Mouse (Mus musculus) right cerebral cortex, postnatal 36 days (tissue): ENCODE results near the gene Gpbar1.
A peak's percentile ranks its signal among the peaks of the same experiment; 100 is the strongest.

Experiments used
- DNase-seq, 2 experiments: peaks; one replicate each; pipeline ENCODE4 v3.0.0; 2022; ENCODE audit warnings: low spot score in 2 of 2, mixed read lengths in 1 of 2

Gene Gpbar1

DNA sequence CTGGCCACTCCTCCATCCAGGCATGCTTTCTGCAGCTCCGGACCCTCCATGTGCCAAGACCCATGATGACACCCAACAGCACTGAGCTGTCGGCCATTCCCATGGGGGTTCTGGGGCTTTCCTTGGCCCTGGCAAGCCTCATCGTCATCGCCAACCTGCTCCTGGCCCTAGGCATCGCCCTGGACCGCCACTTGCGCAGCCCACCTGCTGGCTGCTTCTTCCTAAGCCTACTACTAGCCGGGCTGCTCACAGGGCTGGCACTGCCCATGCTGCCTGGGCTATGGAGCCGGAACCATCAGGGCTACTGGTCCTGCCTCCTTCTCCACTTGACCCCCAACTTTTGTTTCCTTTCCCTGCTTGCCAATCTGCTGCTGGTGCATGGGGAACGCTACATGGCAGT is at the start of gene Gpbar1:
TSS of gene Gpbar1 (plus strand) at position 13 of the 400 bp plus-strand sequence.
- DNase-seq: no peak

DNA sequence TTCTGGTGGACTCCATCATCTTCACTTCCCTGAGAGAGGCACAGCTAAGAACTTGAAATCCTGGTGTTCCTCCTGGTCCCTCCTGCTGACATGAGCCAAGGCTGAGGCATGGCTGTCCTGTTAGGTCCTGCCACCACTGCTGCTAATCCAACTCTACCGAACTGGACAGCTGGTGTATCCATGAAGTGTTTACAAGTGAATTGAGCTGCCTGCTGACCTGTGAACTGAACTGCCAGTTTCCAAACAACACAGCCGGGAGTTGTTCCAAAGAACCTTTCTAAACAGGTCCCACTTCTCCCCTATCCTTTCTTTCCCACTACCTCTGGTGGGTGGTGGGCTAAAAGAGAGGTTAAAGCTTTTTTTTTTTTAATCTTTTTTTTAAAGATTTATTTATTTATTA is 48.4 kb upstream of the Gpbar1 start:
- no peak for DNase-seq

DNA sequence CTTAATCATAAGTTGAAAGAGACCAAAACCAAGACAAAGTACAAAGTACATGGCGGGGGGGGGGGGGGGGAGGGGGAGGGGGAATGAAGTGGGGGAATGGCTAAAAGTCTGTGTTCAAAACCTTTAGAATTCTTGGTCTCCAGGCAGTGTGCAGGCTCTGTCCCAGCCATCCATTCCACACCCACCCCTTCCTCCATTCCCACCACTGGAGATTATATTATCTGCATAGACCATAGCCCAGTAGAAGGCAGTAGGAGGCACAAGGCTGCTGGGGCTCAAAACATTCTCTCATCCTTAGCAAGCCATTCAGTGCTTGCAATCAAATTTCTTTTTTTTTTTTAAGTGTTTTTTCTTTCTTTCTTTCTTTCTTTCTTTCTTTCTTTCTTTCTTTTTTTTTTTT is 47.4 kb upstream of the Gpbar1 start:
- DNase-seq: no peak

DNA sequence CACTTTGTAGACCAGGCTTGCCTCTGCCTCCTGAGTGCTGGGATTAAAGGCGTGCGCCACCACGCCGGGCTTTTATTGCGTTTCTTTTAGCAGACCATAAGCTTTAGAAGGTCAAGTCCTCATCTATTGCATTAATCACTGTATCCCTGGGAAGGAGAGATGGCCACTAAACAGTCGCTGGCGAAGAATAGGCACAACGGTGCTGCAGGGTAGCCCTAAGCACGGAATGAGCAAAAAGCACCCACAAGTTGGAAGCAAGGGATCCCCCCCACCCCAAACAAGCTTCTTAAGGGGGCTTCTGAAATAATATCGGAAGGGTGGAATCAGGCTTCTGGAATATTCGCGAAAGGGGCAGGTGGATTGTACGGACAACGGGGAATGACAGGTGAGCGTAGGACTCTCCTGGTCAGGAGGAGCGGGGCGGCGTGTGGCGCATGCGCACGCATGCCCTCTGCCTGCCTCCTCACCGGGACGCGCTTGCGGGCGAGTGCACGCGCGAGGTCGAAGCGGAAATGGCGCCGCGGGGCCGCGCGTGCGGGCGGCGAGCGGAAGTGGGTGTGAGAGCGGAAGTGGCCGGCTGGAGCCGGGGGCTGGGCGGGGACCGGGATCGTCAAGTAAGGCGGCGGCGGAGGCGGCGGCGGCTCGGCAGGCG is 42.3 kb upstream of the Gpbar1 start, which contains the start of gene Arpc2:
TSS of gene Arpc2 (plus strand) at position 147 of the 652 bp plus-strand sequence.
- DNase-seq: peak; percentile 93 to 95

DNA sequence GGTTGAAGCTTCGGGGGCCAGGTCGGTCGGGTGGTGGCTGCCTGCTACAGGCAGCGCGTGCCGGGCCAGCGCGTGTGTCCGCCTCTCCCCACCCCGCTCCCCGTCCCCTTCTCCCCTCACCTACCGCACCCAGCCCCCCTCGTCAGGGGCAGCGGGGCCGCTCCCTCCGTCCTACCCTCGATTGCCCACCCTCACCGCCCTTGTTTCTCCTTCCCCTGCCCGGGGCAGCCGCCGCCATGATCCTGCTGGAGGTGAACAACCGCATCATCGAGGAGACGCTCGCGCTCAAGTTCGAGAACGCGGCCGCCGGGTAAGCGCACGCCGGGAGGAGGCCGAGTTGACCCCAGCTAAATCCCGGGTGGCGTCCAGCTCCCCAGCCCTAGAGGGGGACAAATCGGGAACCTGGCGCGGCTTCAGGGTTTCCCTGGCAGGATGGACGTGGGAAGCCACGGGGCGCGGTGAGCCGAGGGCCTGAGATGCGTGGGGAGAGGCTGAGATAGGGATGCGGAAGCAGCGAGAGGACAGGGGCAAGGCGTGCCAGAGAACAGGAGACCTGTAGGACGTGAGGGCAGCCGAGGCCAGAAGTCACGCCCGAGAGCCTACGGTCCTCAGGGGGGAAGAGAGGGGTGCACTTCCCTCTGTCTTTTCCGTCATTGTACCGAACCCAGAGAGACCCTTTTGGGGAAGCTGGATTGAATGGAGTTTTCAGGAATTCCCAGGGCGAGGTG is 41.6 kb upstream of the Gpbar1 start:
- DNase-seq: peak in 1 of 2 experiments; percentile 8

DNA sequence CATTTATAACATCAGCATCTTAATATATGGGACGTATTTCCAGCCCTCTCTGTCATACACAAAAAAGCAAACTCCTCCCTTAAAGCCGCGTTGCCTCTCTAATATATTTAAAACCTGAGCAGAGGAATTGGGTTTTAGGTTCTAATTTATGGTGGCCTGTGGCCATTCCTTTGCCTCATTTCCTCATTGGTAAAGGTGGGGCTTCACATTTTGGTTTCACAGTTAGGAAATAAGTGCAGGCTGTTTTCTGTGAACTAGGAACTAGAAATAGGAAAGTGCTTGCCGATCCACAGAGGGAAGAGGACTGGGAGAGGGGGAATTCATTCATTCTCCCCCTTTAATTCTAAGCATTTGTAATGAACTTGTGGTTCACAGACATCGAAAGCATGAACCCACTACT is 40.7 kb upstream of the Gpbar1 start:
- DNase-seq: no peak

DNA sequence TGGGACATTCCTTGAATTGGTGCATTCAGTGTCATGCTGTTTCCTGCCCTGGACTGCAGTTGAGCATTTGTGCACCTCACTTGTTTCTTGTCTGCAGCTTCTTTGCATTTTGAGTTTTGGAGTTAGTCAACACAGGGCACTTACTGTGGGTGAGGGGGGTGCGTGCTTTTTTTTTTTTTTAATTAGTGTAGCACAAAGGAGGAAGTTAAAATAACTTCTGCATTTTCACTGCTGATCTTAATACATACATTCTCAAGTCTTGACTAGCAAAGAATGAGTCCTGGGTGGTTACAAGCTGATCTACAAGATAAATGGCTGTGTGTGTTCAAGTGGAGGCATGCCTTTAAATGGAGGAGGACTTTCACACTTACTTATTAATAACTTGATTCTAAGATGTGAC is 40.2 kb upstream of the Gpbar1 start:
- DNase-seq: no peak

DNA sequence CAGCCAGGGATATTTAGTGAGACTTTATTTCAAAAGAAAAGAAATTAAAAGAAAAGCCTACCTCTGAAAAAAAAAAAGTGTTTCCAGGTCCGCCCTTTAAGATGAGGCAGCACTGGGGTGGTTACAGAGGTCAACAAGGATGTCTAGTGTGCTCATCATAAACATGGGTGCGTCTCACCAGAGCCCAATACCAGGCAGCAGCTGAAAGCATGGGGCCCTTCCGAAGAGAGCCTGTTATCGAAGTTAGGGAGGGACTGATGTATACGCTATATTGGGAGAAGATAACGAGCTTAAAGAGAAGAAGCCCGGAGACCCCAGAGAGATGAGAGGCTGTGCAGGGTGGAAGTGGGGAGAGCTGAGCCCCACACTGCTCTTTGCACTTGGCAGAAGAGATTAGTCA is 39.2 kb upstream of the Gpbar1 start:
- no peak for DNase-seq

DNA sequence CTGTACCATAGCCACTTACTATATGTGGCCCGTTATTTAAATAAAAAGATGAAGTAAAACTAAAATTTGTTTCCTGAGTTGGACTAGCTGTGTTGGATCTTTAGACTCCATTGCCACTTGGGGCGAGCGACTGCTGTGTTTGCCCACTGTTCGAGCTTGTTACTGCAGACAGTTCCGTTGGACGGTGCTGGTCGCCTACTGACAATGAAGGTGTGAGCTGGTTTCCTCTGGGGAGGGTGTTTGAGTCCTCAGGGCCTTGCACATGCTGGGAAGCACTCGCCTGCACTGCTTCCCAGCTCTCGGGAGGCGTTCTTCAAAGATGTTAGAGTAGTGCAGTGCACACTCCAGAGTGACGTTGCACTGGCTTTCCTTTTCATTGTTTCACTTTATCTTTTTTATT is 38.7 kb upstream of the Gpbar1 start:
- DNase-seq: peak; percentile 50 to 66

DNA sequence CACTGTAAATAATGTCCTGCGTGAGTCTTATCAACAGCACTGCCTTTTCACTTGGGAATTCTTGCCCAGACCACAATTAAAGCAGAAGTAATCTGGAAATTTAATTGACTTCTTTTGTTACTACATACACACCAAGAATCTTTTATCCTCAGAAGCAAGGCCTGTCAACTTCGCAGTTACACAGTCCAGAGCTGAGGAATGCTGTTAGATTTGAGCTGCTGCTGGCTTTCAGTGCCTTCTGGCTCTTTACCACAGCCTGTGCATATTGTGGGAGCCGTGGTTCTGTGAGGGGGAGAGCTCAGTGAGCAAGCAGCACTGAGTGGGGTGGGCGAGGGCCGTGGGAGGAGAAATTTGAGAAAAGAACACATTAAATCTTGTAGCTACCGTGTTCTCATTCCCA is 38.0 kb upstream of the Gpbar1 start:
- DNase-seq: peak; percentile 86 to 92

DNA sequence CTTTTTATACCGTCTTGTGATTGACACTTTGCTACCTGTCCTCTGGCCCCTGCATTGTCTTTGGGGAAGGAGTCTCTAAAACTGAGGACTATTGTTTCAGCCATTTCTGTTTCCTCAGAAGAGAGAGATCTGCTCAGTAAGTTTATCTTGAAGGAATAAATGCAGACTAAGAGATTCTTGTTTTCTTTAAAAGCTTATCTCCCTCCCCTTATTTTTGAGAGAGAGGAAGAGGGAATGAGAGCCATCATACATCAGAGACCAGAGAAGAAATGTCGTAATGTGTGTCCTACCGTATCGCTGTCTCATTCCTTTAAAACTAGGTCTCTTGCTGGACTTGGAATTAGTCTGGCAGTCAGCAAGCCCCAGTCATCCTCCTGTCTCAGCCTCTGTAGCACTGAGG is 37.5 kb upstream of the Gpbar1 start:
- DNase-seq: no peak

DNA sequence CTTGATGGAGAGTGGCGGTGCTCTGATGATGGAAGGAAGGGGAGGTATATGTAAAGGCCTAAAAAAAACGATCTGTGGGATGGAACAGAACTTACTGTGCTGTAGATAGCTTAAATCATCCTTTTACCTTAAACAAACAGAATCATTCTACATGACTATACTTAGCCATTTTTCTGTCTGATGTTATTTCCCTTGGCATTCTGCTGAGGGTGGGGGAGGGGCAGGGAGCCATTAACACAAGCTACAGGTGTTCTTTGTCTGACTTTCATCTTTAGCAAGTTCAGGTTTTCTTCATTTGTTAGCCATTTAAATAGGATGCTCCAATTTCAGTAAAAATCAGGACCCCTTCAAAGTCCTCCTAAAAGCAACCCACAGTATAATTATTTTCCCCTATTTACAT is 32.8 kb upstream of the Gpbar1 start:
- no peak for DNase-seq

DNA sequence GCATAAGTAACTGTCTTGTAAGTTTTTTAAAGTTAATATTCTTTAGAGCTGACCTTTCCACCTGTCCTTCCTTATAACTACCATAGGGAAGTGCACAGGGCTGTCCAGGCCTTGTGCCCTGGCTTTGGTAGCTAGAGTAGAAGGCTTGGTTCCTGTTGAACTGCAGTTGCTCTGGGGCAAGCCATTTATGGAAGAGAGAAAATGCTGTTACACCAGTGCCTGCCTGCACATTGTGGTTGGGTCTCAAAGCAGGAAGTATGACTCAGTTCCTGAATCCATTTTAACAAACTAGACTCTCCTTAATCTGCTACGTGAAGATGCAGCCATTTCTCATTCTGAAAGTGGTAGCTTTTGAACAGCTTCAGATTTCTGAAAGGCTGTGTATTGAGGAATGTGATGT is 29.6 kb upstream of the Gpbar1 start:
- no peak for DNase-seq

DNA sequence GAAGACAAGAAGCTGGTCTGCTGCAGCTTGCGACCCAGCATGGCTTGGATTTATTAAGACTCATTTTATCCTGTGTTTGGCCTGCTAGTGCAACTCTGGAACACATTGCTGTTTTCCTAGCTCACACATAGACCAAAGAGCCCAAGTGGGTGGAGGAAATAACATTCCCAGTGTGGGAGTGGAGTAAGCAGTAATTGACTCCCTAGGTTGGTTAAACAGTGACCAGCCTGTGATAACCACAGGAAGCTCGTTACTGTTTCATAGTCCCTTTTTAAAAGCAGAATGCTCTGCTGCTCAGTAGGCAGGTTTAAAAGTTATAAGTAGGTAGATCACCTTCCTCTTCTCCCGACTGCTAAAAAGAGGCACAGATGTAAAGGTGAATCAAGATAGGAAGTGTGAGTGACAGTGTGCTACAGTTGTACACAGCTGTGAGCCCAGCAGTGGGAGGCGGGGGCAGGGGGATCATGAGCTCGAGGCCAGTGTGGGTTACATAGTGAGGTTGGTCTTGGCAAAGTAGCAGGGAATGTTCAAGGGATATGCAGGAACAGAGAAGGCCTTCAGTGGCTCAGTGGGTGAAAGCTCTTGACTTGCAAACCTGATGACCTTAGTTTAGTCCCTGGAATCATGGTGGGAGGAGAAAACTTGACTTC is 28.9 kb upstream of the Gpbar1 start:
- no peak for DNase-seq

DNA sequence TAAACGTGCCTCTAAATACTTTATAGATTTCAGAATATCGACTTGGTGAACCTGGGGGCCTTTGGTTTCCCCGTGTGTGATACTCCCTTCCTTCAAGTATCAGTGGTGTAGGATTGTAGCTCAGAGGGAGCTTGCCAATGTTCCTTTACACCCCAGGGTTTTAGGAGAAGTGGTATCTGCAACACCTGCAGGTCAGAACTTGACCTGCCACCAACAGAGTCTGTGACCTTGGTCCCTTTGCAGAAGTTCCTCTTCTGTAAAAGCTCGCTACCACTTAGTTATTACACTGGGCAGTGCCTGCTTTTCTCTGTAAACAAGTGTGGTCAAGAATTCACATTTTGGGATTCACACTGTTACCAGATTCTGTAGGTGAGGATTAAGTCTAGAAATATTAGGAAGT is 28.3 kb upstream of the Gpbar1 start:
- no peak for DNase-seq

DNA sequence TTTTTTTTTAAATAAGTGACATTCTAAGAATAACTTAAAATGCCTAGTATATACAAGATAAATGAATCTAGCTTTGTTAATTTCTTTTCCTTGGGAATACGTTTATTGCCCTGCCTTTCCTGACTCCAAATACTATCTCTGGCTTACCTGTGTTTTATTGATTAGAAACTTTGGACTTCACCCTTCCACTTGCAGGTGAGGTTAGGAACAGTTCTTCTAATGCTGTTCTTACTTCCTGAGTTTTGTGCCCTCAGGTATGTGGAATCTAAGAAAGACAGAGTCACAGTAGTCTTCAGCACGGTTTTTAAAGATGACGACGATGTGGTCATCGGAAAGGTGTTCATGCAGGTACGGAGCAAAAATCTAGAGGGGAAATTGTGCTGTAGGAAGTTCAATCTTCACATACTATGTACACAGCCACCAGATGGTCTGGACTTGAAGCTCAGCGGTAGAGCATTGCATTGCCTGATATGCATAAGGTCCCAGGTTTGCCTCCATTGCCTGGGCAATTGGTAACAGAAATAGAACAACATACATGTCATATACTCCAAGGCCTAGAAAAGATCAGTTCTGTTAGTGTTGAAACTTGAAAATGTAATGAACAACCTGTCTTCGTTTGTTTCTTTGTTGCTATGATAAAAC is 22.5 kb upstream of the Gpbar1 start:
- no peak for DNase-seq

DNA sequence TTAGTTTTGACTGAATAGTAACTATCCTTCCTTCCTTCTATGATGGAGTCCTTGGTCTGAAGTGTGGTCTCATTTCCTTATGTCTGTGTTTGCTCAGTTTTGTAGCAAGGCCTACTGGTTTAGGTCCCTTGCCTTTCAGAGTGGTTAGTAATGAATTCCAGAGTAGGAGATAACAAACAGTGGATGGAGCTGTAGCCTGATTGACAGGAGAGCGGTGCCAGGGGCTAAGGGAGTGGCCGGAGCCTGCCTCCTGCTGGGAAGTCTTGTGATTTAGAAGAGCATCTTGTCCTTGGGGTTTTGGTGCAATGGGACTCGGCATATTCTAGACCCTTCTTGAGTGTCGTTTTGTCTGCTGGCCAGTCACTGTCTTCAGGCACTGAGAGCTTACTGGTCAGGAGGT is 21.6 kb upstream of the Gpbar1 start:
- no peak for DNase-seq

DNA sequence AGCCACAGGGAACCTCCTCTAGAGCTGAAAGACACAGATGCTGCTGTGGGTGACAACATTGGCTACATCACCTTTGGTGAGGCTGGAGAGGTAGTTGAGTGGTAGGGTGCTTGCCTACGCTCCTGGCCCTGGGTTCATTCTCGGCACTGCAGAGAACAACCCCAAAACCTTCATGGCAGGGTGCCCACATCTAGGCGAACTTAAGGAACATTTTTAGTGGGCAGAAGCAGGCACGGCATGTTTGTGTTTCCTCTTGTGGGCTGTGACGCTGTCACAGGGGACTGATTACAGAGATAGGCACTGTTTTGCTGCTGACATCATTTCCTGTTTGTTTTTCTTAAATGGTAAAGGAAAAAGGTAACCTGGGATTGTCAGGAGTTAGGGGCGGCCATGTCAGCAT is 15.8 kb upstream of the Gpbar1 start:
- no peak for DNase-seq

DNA sequence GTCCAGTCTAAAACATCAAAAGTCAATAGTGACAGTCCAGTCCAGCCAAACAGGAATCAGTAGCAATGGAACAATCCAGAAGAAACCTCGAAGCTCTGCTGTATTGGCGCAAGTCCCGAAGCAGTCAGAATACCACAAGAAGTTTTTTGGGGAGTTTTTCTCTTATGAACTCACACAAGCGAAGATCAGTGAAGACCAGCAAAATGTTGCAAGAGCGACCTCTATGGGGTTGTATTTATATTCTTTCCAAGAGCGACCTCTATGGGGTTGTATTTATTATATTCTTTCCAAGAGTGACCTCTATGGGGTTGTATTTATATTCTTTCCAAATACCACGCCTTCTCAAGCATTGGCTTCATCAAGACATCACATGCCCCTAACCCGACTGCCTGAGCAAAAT is 9.6 kb upstream of the Gpbar1 start:
- no peak for DNase-seq

DNA sequence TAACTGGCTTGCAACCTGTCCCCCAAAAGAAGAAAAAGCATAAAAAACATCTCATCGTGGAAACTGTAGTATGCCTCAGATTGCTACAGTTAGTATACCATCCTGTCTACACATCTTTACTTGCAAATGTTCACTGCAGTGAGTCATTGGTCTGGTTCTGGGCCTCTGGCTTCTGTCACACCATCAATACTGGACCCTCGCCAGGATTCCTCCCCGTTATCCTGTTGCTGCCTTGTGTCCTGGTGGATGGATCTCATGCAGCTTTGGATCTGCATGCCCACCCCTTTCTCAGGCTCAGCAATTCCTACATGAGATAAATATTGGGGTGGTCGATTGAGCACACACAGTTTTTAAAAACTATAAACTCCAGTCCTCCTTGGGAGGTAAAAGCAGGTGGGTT is 6.7 kb upstream of the Gpbar1 start:
- DNase-seq: no peak

DNA sequence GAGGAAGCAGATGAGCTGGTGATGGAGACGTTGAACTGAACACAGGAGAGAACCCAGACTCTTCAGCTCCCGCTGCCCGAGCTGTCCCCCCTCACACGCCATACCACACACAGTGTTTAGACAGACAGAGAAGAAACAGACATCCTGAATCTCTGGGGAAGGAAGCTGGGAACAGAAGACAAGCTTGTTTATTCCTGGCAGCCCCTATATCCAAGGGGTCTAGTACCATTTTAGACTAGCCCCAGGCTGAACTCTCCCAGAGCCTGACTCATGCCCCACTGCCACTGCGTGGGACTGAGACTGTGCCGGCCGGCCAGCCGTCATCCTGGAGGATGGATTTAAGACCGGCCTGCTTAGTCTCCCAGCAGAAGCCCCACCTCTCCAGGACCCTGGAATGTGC is 3.3 kb upstream of the Gpbar1 start:
- DNase-seq: no peak

DNA sequence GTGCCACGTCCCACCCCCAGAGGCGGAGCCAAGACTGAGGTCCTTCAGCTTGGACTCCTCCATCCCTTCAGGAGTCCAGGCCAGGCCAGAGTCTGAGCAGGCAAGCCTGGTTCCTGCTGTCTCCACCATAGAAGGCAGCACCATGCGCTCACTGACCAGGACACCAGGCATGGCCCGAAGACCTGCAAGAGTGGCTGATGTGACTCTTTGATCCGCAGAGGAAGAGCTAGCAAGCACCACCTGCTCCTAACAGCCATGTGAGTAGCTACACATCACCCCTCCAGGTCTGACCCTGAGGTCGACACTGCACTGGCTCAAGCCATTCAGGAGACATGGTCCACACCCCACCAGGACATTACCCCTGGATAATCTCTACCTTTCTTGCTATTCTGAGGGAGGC is 1.3 kb upstream of the Gpbar1 start:
- DNase-seq: no peak
